Mouse (Mus musculus): Measurements from ENCODE around the gene Utp3.

The Utp3 gene

DNA sequence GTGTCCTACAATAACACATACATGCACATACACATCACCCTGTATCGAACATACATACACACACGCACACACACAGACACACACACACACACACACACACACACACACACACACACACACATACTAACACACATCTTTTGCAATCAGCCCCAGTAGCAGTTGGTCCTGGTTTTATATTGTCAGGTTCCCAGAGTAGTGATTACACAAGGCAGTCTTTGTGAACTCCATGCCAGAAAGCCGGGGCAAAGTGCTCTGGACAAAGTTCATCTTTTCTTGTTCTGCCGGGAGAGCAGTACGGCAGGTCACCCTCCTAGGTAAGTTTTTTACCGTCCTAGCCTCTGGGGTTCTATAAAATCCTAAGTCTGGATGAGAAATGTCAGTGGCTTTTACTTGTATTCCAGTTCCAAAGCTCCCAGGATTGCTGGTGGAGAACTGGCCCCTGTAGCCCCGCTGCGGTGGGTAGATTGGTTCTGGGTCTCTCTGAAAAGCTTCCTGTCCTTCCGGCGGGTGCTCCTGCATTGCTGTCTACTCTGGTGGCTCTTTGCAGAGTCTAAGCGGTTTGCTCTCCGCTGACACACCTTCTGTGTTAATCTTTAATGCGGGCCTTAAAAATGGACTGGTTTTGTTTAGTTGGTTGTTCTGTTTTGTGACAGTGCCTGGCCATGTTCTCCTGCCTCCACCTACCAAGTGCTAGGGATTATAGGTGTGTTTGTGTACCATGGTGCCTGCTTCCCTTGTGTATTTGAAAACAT lies 39.3 kb downstream of the Utp3 start:
- CTCF ChIA-PET = no interaction called here
- POLR2A ChIA-PET = no interaction called here

DNA sequence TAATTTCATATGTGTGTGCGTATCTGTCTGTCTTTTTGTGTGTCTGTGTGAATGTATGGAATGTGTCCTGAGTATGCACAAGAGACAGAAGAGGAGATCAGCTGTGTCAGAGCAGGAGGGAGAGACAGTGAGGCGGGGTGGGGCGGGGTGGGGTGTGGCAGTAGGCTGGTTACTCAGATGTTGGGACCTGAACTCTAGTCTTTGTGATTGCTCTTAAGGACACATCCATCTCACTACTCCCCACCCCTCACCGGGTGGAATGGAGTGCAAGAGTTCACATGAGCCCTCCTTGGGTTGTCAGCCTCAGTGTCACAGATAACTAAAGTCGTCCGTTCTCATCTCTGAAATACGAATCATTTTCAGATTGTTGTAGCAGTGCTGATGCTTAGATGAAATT lies 39.9 kb downstream of the Utp3 start:
- POLR2A ChIA-PET = no interaction called here

DNA sequence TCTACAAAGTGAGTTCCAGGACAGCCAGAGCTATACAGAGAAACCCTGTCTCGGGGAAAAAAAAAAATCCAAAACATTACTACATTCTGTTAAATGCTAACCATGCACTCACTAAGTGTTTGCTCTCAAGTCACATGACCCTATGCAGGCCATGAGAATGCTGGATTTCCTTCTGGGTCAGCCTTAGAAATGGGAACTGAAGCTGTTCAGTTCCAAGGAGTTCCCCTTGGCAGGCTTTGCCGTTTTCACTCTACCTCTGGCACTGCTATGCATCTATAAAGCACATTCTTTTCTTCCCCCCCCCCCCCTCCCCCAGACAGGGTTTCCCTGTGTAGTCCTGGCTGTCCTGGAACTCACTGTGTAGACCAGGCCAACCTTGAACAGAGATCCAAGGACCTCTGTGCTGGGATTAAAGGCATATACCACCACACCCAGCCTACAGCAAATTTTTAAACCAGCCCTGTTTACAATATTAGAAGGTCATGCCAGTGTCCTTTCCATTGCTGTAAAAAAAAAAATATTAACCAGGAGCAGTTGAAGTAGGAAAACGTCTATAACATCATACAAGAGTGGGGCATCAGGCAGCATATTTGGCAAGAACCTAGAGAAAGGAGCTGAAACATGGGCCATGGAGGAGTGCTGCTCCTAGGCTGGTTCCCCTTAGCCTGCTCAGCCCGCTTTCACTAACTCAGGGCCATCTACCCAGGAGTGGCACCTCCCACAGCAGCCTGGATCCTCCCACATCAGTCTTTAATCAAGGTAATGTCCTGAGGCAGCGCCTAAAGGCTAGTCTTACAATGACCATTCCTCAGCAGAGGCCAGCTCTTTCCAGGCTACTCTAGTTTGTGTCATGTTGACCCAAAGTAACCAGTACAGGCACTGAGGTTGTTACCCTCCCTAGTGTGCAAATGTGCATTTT lies 41.5 kb downstream of the Utp3 start:
- ChIA-PET CTCF (no interaction called here), POLR2A (interaction anchor here in 2 of 4 experiments (0.6 to 1.4 kb wide), 7 partner anchors 16 to 171 kb away, joined by 3 to 7 read pairs (median 3); partner anchors contain the start of genes Rufy3 (in 1 of the 2) and Utp3 (in 1 of the 2))

More for the DNA sequence above, 39.9 kb downstream of the Utp3 start:
- CTCF ChIA-PET = no interaction called here

GRCm38 (mm10) chr5:88598961-88599360 lies 44.7 kb downstream of the Utp3 start:
- CTCF ChIA-PET = interaction anchor here in 1 of 4 experiments (0.6 kb wide), 1 partner anchor 11 kb away, joined by 3 read pairs; no protein-coding TSS in a partner anchor
- POLR2A ChIA-PET = interaction anchor here in 2 of 4 experiments (0.6 to 3.0 kb wide), 5 partner anchors 8 to 94 kb away, joined by 3 to 15 read pairs (median 4); no protein-coding TSS in a partner anchor

GRCm38 (mm10) chr5:88602030-88602429 lies 47.8 kb downstream of the Utp3 start:
- ChIA-PET POLR2A (interaction anchor here in 2 of 4 experiments (1.2 to 3.0 kb wide), 3 partner anchors 10 to 29 kb away, joined by 3 to 15 read pairs (median 4); no protein-coding TSS in a partner anchor), CTCF (interaction anchor here in 1 of 4 experiments (0.7 kb wide), 1 partner anchor 39 kb away, joined by 3 read pairs; no protein-coding TSS in a partner anchor)

DNA sequence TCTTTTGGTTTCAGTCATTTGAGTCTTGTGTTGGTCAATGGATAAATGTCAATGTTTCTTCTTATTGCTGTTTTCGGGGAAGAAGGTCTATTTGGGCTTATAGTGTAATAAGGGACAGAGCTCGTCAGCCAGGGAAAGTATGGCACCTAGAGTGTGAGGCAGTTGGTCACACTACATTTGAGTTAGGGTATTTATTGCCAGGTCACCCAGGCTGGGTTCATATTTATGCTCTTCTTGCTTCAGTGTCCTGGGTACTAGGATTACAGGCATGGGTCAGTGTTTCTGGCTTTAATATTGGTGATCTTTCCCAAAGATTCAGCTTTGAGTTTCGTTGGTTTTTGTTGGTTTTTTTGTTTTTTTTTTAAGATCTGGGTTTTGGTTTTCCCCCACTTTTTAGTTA lies 48.5 kb downstream of the Utp3 start:
- ChIA-PET CTCF (interaction anchor here in 1 of 4 experiments (0.7 kb wide), 1 partner anchor 40 kb away, joined by 3 read pairs; no protein-coding TSS in a partner anchor), POLR2A (interaction anchor here in 1 of 4 experiments (1.2 kb wide), 1 partner anchor 11 kb away, joined by 3 read pairs; no protein-coding TSS in a partner anchor)

DNA sequence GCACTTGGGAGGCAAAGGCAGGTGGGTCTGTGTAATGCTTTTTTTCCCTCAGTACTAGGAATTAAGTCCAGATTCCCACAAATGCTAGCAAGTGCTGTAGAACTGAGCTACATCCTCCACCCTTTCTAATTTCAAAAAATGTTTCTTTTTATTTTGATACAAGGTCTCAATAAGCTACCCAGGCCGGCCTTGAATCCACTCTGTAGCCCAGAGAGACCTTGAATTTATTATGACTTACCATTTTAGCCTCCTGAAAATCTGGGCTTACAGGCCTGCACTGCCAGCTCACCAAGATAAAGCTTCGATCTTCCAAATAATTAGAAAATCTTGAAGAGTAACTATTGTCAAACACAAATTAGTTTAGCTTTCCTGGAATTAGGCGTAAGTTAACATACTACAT lies 49.8 kb downstream of the Utp3 start:
- CTCF ChIA-PET = no interaction called here

GRCm38 (mm10) chr5:88604641-88605358 lies 50.5 kb downstream of the Utp3 start:
- POLR2A ChIA-PET = interaction anchor here in 3 of 4 experiments (0.6 to 1.5 kb wide), 8 partner anchors 13 to 921 kb away, joined by 3 to 7 read pairs (median 4); partner anchors contain the start of gene Mob1b (in 1 of the 3)
- CTCF ChIA-PET = interaction anchor here in 1 of 4 experiments (0.6 kb wide), 1 partner anchor 42 kb away, joined by 3 read pairs; no protein-coding TSS in a partner anchor

More for the DNA sequence above, 49.8 kb downstream of the Utp3 start:
- POLR2A ChIA-PET = interaction anchor here in 2 of 4 experiments (0.6 to 1.5 kb wide), 3 partner anchors 26 to 922 kb away, joined by 3 to 5 read pairs (median 4); no protein-coding TSS in a partner anchor

Measured in embryonic stem cell, embryonic (primary cell).